Mouse (Mus musculus) erythroblast, embryonic 14.5 days (primary cell): ENCODE data around the gene Vps13d.

Experiments used
- GATA1 ChIP-seq: IDR thresholded peaks from 2 replicates; pipeline ENCODE4 v1.6.1; 2012; ENCODE audit warnings: low read length, inconsistent platforms, mixed read lengths
- TAL1 ChIP-seq: IDR thresholded peaks from 3 replicates; pipeline ENCODE4 v1.6.1; 2012; ENCODE audit warnings: low read length, inconsistent platforms, mixed read lengths

GRCm38 (mm10) chr4:145110736-145111135 lies 84.1 kb downstream of the Vps13d start:
- TF ChIP-seq GATA1 (no peak), TAL1 (no peak)
